Mouse (Mus musculus): ENCODE data around the gene Gpld1. TPM values are rescaled to one million over a fixed set of nuclear protein-coding genes. Genes with fewer than 3 reads are reported as not detected.
A peak's percentile ranks its signal among the peaks of the same experiment; 100 is the strongest.

The Gpld1 gene
- 1.3 TPM in 2 replicates for polyA plus RNA-seq (2012; rRNA removed)

GRCm38 (mm10) chr13:24942512-24943282, at the start of gene Gpld1:
Gene Gpld1, plus strand, starts transcription at chr13:24943152.
- TF ChIP-seq CTCF (IDR thresholded peaks at IDR 0.05; ENCODE audit: control insufficient read depth, insufficient read depth, insufficient replicate concordance, low read depth, low read length) (no peak), POLR2A (IDR thresholded peaks at IDR 0.05; ENCODE audit: control insufficient read depth, low read depth, low read length) (no peak)
- Histone ChIP-seq H3K27ac (ENCODE audit: control insufficient read depth, insufficient read depth, low read depth, low read length) (no peak within 1 kb of the TSS), H3K4me1 (ENCODE audit: control insufficient read depth, insufficient read depth, low read length) (peaks cover 9% of the 10 kb centered on the region), H3K27me3 (ENCODE audit: control insufficient read depth, insufficient read depth, low read length) (no peaks in the 10 kb centered on the region; the same call in 1 of the 2 replicates), H3K4me3 (ENCODE audit: control insufficient read depth, low read depth, low read length) (peak within 1 kb of the TSS; percentile 51), H3K36me3 (ENCODE audit: control insufficient read depth, insufficient read depth, low read length) (no peaks in the 10 kb centered on the region)

GRCm38 (mm10) chr13:24893880-24894279, 49.1 kb upstream of the Gpld1 start:
- H3K27ac ChIP-seq (ENCODE audit: control insufficient read depth, insufficient read depth, low read depth, low read length), result no peak overlapping the region
- TF ChIP-seq POLR2A (IDR thresholded peaks at IDR 0.05; ENCODE audit: control insufficient read depth, low read depth, low read length), result no peak
- TF ChIP-seq CTCF (IDR thresholded peaks at IDR 0.05; ENCODE audit: control insufficient read depth, insufficient read depth, insufficient replicate concordance, low read depth, low read length), result no peak
- H3K36me3 ChIP-seq (ENCODE audit: control insufficient read depth, insufficient read depth, low read length), result no peaks in the 10 kb centered on the region
- H3K27me3 ChIP-seq (ENCODE audit: control insufficient read depth, insufficient read depth, low read length), result no peaks in the 10 kb centered on the region
- H3K4me3 ChIP-seq (ENCODE audit: control insufficient read depth, low read depth, low read length), result no peak overlapping the region
- H3K4me1 ChIP-seq (ENCODE audit: control insufficient read depth, insufficient read depth, low read length), result no peaks in the 10 kb centered on the region

GRCm38 (mm10) chr13:24901916-24902315, 41.0 kb upstream of the Gpld1 start:
- Histone ChIP-seq H3K36me3 (ENCODE audit: control insufficient read depth, insufficient read depth, low read length) (peaks cover 2% of the 10 kb centered on the region), H3K4me3 (ENCODE audit: control insufficient read depth, low read depth, low read length) (no peak overlapping the region; the same call in 1 of the 2 replicates), H3K27me3 (ENCODE audit: control insufficient read depth, insufficient read depth, low read length) (no peaks in the 10 kb centered on the region), H3K27ac (ENCODE audit: control insufficient read depth, insufficient read depth, low read depth, low read length) (no peak overlapping the region), H3K4me1 (ENCODE audit: control insufficient read depth, insufficient read depth, low read length) (peaks cover 14% of the 10 kb centered on the region)
- TF ChIP-seq CTCF (IDR thresholded peaks at IDR 0.05; ENCODE audit: control insufficient read depth, insufficient read depth, insufficient replicate concordance, low read depth, low read length) (no peak), POLR2A (IDR thresholded peaks at IDR 0.05; ENCODE audit: control insufficient read depth, low read depth, low read length) (no peak)

GRCm38 (mm10) chr13:24903412-24903811, 39.5 kb upstream of the Gpld1 start:
- Histone ChIP-seq H3K36me3 (ENCODE audit: control insufficient read depth, insufficient read depth, low read length) (peaks cover 2% of the 10 kb centered on the region), H3K4me3 (ENCODE audit: control insufficient read depth, low read depth, low read length) (peak overlapping the region; percentile 18; the same call in 1 of the 2 replicates), H3K27ac (ENCODE audit: control insufficient read depth, insufficient read depth, low read depth, low read length) (no peak overlapping the region), H3K4me1 (ENCODE audit: control insufficient read depth, insufficient read depth, low read length) (peaks cover 17% of the 10 kb centered on the region), H3K27me3 (ENCODE audit: control insufficient read depth, insufficient read depth, low read length) (no peaks in the 10 kb centered on the region)
- TF ChIP-seq POLR2A (IDR thresholded peaks at IDR 0.05; ENCODE audit: control insufficient read depth, low read depth, low read length), result no peak
- no peak for TF ChIP-seq CTCF (IDR thresholded peaks at IDR 0.05; ENCODE audit: control insufficient read depth, insufficient read depth, insufficient replicate concordance, low read depth, low read length)

- TF ChIP-seq CTCF (IDR thresholded peaks at IDR 0.05; ENCODE audit: control insufficient read depth, insufficient read depth, insufficient replicate concordance, low read depth, low read length), result no peak
- peak; percentile 85 for TF ChIP-seq POLR2A (IDR thresholded peaks at IDR 0.05; ENCODE audit: control insufficient read depth, low read depth, low read length)
- H3K4me1 ChIP-seq (ENCODE audit: control insufficient read depth, insufficient read depth, low read length), result peaks cover 17% of the 10 kb centered on the region
- peak overlapping the region; percentile 85 for H3K4me3 ChIP-seq (ENCODE audit: control insufficient read depth, low read depth, low read length)
- H3K27me3 ChIP-seq (ENCODE audit: control insufficient read depth, insufficient read depth, low read length), result no peaks in the 10 kb centered on the region
- H3K36me3 ChIP-seq (ENCODE audit: control insufficient read depth, insufficient read depth, low read length), result peaks cover 2% of the 10 kb centered on the region
- peak overlapping the region; percentile 56 for H3K27ac ChIP-seq (ENCODE audit: control insufficient read depth, insufficient read depth, low read depth, low read length)
Measured at GRCm38 (mm10) chr13:24905422-24905821, 37.5 kb upstream of the Gpld1 start.

- Histone ChIP-seq H3K4me3 (ENCODE audit: control insufficient read depth, low read depth, low read length) (peak overlapping the region; percentile 89), H3K27ac (ENCODE audit: control insufficient read depth, insufficient read depth, low read depth, low read length) (peak overlapping the region; percentile 80; the same call in 1 of the 2 replicates), H3K27me3 (ENCODE audit: control insufficient read depth, insufficient read depth, low read length) (no peaks in the 10 kb centered on the region)
Measured at GRCm38 (mm10) chr13:24906831-24907570, 36.0 kb upstream of the Gpld1 start.

GRCm38 (mm10) chr13:24909112-24909511, 33.8 kb upstream of the Gpld1 start:
- Histone ChIP-seq H3K4me1 (ENCODE audit: control insufficient read depth, insufficient read depth, low read length) (peaks cover 23% of the 10 kb centered on the region), H3K36me3 (ENCODE audit: control insufficient read depth, insufficient read depth, low read length) (peaks cover 2% of the 10 kb centered on the region), H3K27me3 (ENCODE audit: control insufficient read depth, insufficient read depth, low read length) (no peaks in the 10 kb centered on the region), H3K27ac (ENCODE audit: control insufficient read depth, insufficient read depth, low read depth, low read length) (no peak overlapping the region), H3K4me3 (ENCODE audit: control insufficient read depth, low read depth, low read length) (no peak overlapping the region)
- TF ChIP-seq POLR2A (IDR thresholded peaks at IDR 0.05; ENCODE audit: control insufficient read depth, low read depth, low read length) (no peak), CTCF (IDR thresholded peaks at IDR 0.05; ENCODE audit: control insufficient read depth, insufficient read depth, insufficient replicate concordance, low read depth, low read length) (no peak)

More at GRCm38 (mm10) chr13:24906831-24907570, 36.0 kb upstream of the Gpld1 start:
- TF ChIP-seq CTCF (IDR thresholded peaks at IDR 0.05; ENCODE audit: control insufficient read depth, insufficient read depth, insufficient replicate concordance, low read depth, low read length), result no peak
- TF ChIP-seq POLR2A (IDR thresholded peaks at IDR 0.05; ENCODE audit: control insufficient read depth, low read depth, low read length), result no peak
- Histone ChIP-seq H3K4me1 (ENCODE audit: control insufficient read depth, insufficient read depth, low read length) (peaks cover 23% of the 10 kb centered on the region), H3K36me3 (ENCODE audit: control insufficient read depth, insufficient read depth, low read length) (peaks cover 2% of the 10 kb centered on the region)

All from testis, adult 2 months (tissue).